Mouse (Mus musculus): ENCODE measurements around the gene Txndc12. TPM values are rescaled to one million over a fixed set of nuclear protein-coding genes. Genes with fewer than 3 reads are reported as not detected.

The Txndc12 gene
- 41.5 and 52.2 TPM in 2 replicates for polyA plus RNA-seq (2015; fragmentation: Nextera tagmentation; extraction: Ambion mirVana)

DNA sequence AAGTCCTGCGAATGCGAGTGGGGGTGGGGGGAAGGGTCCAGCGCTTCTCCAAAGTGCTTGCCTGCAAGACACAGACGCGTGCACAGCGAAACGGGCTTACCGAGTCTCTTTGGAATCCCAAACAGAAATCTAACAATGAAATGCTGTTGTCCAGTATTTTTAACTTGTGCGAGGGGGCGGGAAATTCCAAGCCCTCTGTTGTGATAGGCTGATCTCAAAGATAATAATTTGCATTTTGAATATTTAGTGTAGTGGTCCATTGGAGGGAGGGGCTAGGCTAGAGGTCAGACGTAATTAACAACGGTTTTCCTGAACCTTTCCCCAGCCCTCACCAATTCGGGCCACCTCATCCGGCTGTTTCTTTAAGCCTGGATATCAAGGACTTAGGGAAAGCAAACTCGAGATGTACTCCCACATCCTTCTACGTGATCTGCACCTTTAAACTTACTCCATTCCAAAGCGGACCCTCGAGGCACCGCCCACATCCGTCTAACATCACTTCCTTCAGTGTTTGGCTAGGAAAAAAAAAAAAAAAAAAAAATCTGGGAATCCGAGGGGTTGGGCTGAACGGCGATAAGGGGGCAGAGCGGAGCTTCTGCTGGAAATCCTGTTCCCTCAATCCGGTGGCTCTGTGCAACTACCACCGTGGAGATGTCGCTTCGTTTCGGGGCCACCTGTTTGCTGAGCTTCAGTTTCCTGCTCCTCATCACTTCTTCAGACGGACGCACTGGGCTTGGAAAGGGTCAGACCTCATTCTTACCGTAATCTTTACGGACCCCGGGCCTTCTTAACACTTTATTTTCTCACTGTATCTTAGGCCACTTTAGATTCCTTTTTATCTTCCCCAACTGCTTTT is at the start of gene Txndc12:
Gene Txndc12 (plus strand): TSS at position 487 of the 856 bp plus-strand sequence.

DNA sequence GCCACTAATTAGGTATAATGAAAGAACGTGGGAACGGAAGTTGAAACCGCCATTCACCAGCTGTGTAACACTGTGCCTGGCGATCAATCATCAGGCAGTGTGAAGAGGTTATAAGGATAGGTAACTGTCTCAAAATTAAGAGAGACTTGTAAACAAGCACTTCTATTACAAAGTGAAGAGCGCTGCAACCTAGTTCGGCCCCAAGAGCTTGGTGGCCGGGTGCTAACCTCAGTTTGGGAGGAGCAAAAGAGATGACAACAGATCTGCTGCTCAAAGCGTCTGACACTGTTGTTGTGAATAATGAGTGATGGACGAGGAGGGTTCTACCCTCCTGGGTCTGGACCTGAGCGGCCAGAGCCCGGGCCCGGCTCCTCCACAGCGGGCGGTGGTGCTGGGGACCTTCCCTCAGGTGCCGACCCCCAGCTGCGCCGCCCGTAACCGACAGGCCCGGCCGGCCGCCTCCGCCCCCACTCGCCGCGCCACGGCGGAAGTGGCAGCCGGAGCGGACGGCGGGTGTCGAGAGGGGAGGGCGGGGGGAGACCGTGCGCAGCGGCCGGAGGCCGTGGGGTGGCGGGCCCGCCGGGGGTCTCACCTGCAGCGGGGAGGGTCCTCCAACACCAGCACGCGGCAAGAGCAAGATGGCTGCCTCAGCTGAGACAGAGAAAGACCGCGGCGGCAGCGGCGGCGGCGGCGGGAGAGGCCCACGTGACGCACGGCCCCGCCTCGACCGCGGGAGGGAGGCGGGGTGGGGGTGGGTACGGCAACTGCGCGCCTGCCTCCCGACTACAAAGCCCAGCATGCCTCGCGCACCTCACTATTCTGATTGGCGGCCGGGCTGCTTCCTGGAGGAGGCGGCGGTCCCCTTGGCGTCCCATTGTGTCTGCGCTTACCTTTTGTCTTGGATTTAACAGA is 1.2 kb upstream of the Txndc12 start, which contains the start of gene Btf3l4:
Gene Btf3l4 (minus strand): TSS at position 699 of the 912 bp plus-strand sequence.

DNA sequence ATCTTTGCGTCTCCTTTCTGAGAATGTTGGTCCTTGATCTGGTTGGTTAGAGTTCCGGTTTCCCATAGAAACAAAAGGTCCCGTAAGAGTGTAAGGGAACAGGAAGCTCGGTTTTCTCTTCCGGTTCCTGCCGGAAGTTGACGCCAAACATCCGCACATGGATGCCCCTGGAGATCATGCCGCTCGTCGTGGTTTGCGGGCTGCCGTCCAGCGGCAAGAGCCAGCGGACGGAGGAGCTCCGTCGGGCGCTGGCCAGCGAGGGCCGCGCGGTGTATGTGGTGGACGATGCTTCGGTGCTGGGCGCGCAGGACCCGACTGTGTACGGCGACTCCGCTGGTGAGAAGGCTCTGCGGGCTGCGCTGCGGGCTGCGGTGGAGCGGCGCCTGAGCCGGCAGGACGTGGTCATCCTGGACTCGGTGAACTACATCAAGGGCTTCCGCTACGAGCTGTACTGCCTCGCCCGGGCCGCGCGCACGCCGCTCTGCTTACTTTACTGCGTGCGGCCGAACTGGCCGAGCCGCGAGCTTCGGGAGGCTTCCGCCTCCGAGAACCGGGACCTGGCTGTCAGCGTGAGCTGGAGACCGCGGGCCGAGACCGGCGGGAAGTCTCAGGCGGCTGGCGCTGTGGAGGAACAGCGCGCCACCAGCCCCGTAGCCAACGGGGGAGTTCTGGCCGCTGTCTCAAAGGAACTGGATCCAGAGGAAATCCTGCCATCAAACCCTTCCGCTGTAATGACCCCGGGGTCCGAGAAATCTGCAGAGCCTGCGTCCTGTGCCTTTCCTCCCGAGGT is 13.5 kb downstream of the Txndc12 start, which contains the start of gene Kti12:
Gene Kti12 (plus strand): TSS at position 71 of the 790 bp plus-strand sequence.

DNA sequence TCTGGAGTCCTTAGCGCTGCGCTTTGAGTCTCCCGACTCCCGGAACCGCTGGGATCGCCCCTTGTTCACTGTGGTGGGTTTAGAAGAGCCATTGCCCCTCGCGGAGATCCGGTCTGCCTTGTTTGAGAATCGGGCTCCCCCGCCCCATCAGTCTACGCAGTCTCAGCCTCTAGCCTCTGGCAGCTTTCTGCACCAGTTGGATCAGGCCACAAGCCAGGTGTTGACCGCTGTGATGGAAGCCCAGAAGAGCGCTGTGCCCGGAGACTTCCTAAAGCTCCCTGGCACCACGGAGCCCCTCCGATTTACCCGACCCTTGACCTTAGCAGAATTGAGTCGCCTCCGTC is 14.1 kb downstream of the Txndc12 start, which contains the start of gene A730015C16Rik:
Gene A730015C16Rik (minus strand): TSS at position 115 of the 344 bp plus-strand sequence.

DNA sequence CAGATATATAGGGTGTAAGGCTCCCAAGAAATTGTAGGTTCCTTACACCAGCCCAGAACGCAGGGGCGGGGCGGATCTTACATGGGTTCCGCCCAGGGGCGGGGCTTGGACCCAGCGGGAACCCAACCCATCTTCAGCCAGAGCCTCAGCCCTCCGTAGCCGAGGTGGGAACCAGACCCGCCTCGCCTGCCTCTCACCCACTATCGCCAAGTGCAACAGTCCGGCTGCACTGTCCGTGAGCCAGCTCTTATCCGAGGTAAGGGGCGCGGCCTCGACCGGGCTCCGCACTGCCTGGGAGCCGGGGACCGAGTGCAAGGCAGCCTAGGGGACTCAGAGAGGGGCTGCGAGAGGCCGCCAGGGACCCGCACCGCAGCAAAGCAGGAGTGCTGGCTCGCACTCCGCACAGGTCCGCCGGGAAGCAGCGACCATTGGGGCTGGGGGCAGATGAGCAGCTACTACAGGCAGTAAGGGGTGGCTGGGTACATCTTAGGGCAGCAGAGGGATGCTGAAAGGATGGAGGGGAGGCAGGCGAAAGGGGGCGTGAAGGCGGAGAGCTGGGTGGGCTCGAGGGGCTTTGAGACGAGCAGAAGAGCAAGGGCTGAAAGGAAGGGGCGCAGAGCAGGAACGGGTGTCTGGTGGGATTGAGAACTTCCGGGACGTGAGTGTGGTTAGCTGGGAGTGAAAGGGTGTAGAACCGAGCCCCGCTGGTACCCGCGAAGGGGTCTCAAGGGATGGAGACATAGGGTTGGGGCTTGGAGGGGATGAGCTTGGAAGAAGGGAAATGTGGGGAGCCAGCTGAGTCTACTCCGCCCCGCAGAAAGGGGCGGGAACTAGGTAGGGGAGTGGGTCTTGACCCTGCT is 44.8 kb downstream of the Txndc12 start, which contains the start of gene Rab3b:
Gene Rab3b (plus strand): TSS at position 101 of the 860 bp plus-strand sequence.

Other genes starting within 250 kb of the Txndc12 start
- 15.4 and 16.6 TPM in 2 replicates for gene Cc2d1b, start 214.7 kb upstream of the Txndc12 start, polyA plus RNA-seq (2015; fragmentation: Nextera tagmentation; extraction: Ambion mirVana)
- 1.2 and 1.9 TPM in 2 replicates for gene 3110021N24Rik, start 115.0 kb upstream of the Txndc12 start, polyA plus RNA-seq (2015; fragmentation: Nextera tagmentation; extraction: Ambion mirVana)
- 3.0 and 3.1 TPM in 2 replicates for gene Zfyve9, start 53.8 kb upstream of the Txndc12 start, polyA plus RNA-seq (2015; fragmentation: Nextera tagmentation; extraction: Ambion mirVana)
- 108 TPM in 2 replicates for gene Btf3l4, start 987 bp upstream of the Txndc12 start, polyA plus RNA-seq (2015; fragmentation: Nextera tagmentation; extraction: Ambion mirVana)
- 27.1 and 29.5 TPM in 2 replicates for gene Kti12, start 13.2 kb downstream of the Txndc12 start, polyA plus RNA-seq (2015; fragmentation: Nextera tagmentation; extraction: Ambion mirVana)
- 0.97 and 1.1 TPM in 2 replicates for gene A730015C16Rik, start 14.0 kb downstream of the Txndc12 start, polyA plus RNA-seq (2015; fragmentation: Nextera tagmentation; extraction: Ambion mirVana)
- 1.7 and 2.6 TPM in 2 replicates for gene Rab3b, start 44.5 kb downstream of the Txndc12 start, polyA plus RNA-seq (2015; fragmentation: Nextera tagmentation; extraction: Ambion mirVana)
- gene Nrd1, start 166.1 kb downstream of the Txndc12 start, polyA plus RNA-seq (2015; fragmentation: Nextera tagmentation; extraction: Ambion mirVana) = 42.9 and 46.2 TPM in 2 replicates

Measured in skeletal muscle tissue, postnatal 0 days (tissue).